Mouse (Mus musculus) kidney, adult 2 months (tissue): ENCODE measurements around the gene Disp2.

Experiments
- CTCF ChIP-seq: fragments of 200-500 bp; conservative IDR thresholded peaks from 2 replicates; pipeline ENCODE4 v1.5.1; 2011; ENCODE audit warnings: low read depth, mild to moderate bottlenecking, control low read depth, low read length, moderate library complexity, mixed read lengths; ENCODE audit not compliant: insufficient read depth, insufficient read length
- POLR2A ChIP-seq: fragments of 200-500 bp; IDR thresholded peaks from one replicate; pipeline ENCODE4 v1.6.1; 2011; ENCODE audit warnings: low read depth, low read length, control low read depth

GRCm38 (mm10) chr2:118764875-118765274 is 14.6 kb upstream of the Disp2 start:
- TF ChIP-seq CTCF (no peak), POLR2A (no peak)
